Mouse (Mus musculus) forebrain, embryonic 10.5 days (tissue): ENCODE measurements at regions not wholly inside any gene's neighbourhood (a gene's known extent, or its start where the extent isn't known, plus 50 kb on each side); places are given as distances from the start of the nearest gene placed in this dataset. TPM values are rescaled to one million over a fixed set of nuclear protein-coding genes. Genes with fewer than 3 reads are reported as not detected.

Experiments
- microRNA-seq: library from miRNA; unstranded; fragments of <30 nt; microRNA quantifications from one replicate; pipeline ENCODE4, GENCODE M21; 2017

Small RNA genes in the stretch of these regions (microRNA-seq; reads per million reads assigned to microRNA genes)
- gene Gm26455: not detected
